Mouse (Mus musculus): ENCODE results near the gene Chmp6.

Chmp6 gene

GRCm38 (mm10) chr11:119909436-119909835 is 3.8 kb upstream of the Chmp6 start:
- peak; percentile 84 for DNase-seq (ENCODE audit: low read depth)

DNA sequence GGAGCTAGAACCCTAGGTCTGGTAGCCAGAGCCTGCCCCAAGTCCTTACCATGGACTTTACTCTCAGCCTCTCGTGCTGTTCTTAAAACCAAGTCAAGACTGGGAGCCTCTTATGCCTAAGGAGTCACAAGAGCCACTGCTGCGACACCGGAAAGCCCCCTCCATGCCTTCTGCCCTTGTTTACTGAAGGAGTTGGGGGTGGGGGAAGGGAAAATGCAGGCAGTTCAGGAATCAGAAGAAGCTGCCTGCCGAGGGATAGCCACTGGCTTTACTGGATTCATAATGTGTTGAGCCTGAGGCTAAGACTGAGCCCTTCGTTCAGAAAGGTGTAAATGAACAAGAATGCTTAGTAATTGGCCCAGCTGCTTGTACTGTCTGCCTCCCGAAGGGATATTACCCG is 396 bp upstream of the Chmp6 start:
- no peak for DNase-seq (ENCODE audit: low read depth)

DNA sequence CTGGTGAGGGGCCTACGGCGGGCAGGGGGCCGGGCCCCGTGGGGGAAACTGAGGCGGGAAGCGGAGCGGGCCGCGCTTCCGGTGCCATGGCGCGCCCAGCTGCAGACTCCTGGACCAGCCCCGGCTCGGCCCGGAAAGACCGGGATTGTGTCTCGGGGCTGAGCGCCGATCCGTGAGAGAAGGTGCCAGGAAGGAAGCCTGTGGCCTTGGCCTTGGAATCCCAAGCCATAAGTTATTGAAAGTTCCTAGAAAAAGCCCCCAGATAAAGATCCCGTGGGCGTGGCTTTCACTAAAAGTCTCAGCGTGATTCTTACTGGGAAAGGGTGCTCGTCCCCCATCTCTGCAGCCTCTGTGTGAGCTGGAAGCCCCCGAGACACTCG is 684 bp downstream of the Chmp6 start:
- no peak for DNase-seq (ENCODE audit: low read depth)

- DNase-seq (ENCODE audit: low read depth): no peak
These were observed 1.1 kb downstream of the Chmp6 start for GRCm38 (mm10) chr11:119914381-119914780.

- DNase-seq (ENCODE audit: low read depth): no peak
These were observed 2.4 kb downstream of the Chmp6 start for GRCm38 (mm10) chr11:119915666-119916065.

- DNase-seq (ENCODE audit: low read depth): no peak
These were observed 3.0 kb downstream of the Chmp6 start for GRCm38 (mm10) chr11:119916102-119916790.

DNA sequence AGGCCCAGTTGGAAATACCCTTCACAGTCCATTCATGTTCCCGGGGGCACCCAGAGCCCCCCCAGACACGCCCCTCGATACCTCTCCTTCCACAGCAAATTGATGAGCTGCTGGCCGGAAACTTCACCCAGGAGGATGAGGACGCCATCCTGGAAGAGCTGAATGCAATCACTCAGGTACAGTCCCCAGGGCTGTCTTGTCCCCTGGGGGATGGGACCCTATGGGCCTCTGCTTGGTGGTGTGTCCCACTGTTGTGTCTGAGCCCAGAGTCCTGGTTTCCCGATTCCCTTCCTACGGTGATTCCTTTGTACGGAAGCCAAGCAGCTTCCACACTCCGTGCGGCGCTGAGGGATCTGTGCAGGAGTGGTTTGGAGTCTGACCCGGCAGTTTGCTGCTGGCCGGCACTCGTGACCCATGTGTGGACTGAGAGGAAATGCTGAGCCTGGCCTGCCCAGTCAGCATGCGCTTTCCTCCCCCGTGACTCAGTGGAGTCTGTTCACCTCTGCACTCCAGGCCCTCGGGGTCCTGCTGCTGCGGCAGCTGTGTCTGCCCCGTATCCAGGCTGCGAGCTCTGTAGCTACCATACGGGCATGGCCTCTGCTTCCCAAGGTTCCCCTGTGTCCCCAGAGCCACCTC is 3.7 kb downstream of the Chmp6 start:
- no peak for DNase-seq (ENCODE audit: low read depth)

DNA sequence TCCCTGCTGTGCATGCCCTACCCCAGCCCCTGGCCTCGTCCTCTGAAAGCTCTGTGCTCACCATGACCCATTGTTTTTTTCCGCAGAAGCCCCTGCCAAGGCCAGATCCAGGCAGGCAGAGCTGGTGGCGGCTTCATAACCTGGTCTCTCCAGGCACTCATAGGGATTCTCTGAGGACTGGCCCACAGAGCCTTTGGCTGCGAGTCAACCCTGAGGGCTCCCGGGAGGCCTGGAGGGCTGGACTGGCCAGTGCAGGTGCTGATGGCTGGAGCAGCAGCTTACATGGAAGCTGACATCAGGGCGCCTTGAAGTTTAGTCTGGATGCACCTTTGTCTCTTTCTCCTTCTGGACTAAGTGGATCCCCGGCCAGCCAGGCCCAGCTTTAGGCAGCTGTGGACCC is 5.3 kb downstream of the Chmp6 start:
- DNase-seq (ENCODE audit: low read depth): no peak

DNA sequence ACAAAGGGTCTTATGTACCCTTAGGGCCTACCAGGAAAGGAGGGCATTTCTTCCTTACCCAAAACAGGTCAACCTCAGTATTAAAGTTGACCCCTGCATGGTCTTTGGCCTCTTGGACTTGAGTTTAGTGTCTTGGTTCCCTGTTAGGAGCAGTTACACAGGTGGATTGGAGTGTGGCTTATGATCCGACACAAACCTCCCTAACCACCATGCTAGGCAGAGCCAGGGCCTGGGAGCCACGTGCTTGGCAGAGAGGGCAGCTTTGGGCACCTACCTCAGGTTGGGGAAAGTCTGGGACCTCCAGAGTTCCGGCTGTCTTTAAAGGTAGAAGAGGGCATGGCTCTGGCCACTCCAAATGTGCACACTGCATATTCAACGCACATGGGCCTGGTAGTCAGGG is 6.2 kb downstream of the Chmp6 start:
- DNase-seq (ENCODE audit: low read depth): no peak

- peak; percentile 85 for DNase-seq (ENCODE audit: low read depth)
These were observed 6.7 kb downstream of the Chmp6 start for GRCm38 (mm10) chr11:119919897-119920296.

DNA sequence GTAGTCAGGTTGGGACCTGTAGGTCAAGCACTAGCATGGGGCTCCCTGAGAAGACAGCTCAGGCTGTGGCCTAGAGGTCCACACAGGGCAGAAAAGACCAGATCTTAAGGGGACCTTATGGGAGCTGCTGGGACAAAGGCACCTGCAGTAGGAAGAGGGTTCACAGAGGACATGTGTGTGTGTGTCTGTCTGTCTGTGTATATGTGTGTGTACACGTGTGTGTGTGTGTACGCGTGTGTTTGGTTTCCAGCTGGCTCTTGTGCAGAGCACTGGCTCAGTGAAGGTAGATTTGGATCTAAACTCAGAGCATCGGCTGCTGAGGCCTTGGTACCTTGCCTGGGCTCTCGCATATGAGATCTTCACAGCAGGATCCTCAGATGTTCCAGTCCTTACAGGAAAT is 7.4 kb downstream of the Chmp6 start:
- DNase-seq (ENCODE audit: low read depth): no peak

DNA sequence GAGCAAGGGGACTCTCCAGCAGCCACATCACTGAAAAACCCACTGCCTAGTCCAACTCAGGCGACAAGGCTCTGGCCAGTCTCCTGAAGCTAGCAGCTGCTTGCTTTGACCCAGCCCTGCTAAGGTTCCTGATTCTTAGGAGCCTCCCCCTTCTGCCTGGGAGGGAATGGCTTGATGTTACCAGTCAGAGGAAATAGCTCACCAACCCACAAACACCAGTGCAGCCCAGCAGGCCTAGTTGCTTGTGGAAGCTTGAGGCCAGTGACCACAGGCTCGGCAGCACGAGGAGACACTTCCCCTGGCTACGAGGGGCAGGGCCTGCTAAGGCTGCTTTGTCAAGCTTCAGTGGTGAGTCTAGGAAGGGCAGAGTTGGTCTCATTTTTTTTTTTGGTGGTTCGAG is 11.9 kb downstream of the Chmp6 start:
- DNase-seq (ENCODE audit: low read depth): no peak

DNA sequence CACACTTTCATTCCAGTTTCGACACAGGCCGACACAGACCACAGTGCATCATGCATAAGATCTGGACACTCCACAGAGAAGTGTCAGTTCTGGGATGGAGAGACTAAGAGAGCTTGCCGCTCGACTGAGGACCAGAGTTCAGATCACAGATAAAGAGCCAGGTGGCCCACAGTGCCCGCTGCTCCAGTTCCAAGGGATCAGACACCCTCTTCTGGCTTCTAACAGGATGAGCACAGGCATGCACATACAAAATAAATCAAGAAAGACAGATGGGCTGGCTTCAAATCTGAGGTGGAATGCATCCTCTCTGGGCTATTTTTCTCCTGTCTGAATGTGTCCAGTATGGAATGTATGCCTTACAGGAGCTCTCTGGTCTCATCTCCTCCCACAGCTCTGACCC is 13.5 kb downstream of the Chmp6 start:
- DNase-seq (ENCODE audit: low read depth): no peak

- DNase-seq (ENCODE audit: low read depth): peak; percentile 89
These were observed 14.9 kb downstream of the Chmp6 start for GRCm38 (mm10) chr11:119928023-119928681.

DNA sequence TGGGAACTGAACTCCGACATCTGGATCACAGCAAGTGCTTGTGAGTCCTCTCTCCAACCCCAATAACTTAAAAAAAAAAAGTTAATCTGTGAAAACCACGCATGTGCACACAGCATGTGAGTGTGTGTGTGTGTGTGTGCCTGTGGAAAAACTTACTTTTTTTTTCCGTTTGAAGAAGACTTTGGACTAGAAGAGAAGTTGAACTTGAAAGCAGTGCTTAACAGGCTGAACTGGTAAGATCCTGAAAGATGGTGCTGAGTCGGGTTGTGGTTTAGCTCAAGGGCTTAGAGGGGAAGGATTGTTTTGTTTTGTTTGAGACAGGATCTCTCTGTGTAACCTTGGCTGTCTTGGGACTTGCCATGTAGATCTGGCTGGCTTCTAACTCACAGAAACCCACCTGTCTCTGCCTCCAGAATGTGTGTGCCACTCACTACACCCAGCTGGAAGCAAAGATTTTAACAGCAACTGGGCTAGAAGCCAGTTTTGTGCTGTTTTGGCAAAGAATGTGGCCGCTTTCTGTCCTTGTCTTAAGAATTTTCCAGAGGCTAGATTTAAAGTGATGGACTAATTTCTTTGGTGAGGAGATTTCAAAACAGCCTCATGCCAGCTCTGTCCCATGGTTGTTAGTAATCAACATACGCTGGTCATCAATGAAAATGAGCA is 16.5 kb downstream of the Chmp6 start:
- DNase-seq (ENCODE audit: low read depth): peak; percentile 79

GRCm38 (mm10) chr11:119931809-119932208 is 18.6 kb downstream of the Chmp6 start:
- peak; percentile 67 for DNase-seq (ENCODE audit: low read depth)

DNA sequence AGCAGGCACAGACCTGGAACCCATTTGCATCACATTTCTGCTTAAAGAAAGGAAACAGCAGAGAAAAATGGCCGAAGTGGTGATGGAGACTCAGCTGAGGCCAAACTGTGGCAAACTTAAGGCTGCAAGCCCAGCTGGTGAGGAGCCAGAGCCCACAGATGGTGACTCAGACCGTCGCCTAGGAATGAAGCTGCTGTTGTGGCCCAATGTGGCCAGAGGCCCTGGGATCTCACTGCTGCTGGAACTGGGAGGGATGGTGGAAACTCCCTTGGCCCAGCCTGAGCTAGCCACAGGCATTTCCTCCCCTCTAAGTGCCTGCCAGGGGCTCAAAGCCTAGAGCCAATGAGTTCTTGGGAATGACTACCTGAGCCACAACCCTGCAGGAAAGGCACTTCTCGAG is 19.9 kb downstream of the Chmp6 start:
- no peak for DNase-seq (ENCODE audit: low read depth)

- peak; percentile 87 for DNase-seq (ENCODE audit: low read depth)
These were observed 20.8 kb downstream of the Chmp6 start for GRCm38 (mm10) chr11:119933819-119934583.

DNA sequence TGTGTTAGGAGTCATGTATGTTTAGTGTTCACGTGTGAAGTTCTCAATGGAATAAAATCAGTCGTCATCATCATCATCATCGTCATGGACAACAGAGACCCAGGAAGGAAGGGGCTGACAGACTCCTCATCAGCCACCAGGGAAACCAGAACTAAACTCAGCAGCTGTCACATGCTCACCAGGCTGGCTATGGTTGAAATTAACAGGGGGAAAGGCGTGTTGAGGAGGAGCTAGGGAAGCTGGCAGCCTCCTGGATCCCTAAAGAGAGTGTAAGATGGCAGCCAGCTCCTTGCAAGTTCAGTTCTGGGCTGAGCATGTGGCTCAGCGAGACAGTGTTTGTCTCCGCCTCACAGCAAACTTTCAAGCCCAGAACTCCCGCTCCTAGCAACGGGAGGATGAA is 21.5 kb downstream of the Chmp6 start:
- DNase-seq (ENCODE audit: low read depth): no peak

- DNase-seq (ENCODE audit: low read depth): peak; percentile 79
These were observed 22.2 kb downstream of the Chmp6 start for GRCm38 (mm10) chr11:119935457-119935856.

- DNase-seq (ENCODE audit: low read depth): no peak
These were observed 23.2 kb downstream of the Chmp6 start for GRCm38 (mm10) chr11:119936456-119936855.

DNA sequence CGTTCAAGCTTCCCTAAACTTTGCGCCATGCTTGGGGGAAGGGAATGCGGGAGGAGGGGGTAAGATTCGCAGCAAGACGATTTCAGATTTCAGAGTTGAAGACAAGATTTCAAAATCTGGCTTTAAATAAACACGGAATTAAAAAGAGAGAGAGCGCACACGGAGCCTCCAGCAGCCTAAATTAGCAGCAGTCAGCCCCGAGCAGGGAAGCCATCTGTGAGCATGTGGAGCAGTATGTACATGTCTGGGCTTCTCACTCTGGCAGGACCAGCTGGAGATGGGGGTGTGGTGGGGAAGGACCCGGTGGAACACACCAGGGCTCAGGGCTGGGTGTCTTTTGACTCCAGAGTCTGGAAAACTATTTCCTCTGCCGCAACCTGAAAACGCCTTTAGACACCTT is 24.0 kb downstream of the Chmp6 start:
- DNase-seq (ENCODE audit: low read depth): no peak
